Mouse (Mus musculus): ENCODE results near the gene Pnrc2.

Pnrc2 gene

DNA sequence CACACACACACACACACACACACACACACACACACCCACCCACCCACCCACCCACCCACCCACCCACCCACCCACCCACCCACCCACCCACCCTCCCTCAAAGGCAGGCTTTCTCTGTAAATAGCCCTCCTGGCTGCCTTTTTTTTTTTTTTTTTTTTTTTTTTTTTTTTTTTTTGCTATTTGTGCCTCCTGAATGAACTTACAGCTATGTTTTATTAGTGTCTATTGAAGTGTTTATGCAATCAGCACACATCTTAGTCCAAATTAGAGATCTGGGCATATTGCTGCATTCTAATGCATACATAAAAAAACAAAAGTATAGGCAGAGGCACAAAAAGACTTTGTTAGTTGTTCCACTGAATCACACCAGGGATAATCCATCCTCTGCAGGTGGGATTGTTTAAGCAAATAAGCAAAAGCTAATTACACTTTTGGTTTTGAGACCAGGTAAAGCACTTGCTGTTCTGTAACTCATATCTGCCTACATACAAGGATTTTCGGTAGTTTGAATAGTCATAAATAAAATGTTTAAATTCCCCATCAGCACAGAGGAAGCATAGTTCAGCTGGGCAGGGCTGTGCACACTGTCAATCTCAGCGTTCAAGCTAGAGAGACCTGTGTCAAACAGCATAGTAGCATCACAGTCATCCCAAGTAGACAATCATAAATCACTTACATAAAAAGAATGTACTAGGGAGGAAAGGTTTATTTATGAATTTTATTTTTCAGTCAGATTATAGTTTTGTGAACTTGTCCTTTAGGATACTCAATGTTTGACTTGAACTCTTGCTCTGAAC is 3.2 kb downstream of the Pnrc2 start:
- DNase-seq (ENCODE audit: low spot score), result no peak

DNA sequence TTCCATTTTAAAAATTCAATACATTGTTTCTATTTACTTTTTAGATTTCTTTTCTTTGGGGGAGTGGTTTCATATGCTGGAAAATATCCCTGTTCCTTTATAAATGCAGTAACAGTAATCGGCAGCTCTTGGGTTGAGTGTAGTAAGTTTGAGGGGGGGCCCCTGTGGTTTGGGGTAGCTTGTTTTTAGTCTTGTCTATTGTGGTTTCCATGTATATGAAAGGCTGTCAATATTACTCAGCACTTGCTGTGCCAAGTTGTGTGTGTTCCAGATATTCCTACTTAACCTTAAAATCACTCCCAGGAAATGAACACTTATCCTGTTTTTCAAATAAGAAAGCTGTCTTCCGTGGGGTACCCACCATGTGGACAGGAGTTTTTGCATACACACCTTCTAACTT is 4.7 kb downstream of the Pnrc2 start:
- DNase-seq (ENCODE audit: low spot score), result no peak

- DNase-seq (ENCODE audit: low spot score), result no peak
Measured at GRCm38 (mm10) chr4:135857597-135858186, 16.0 kb downstream of the Pnrc2 start.

DNA sequence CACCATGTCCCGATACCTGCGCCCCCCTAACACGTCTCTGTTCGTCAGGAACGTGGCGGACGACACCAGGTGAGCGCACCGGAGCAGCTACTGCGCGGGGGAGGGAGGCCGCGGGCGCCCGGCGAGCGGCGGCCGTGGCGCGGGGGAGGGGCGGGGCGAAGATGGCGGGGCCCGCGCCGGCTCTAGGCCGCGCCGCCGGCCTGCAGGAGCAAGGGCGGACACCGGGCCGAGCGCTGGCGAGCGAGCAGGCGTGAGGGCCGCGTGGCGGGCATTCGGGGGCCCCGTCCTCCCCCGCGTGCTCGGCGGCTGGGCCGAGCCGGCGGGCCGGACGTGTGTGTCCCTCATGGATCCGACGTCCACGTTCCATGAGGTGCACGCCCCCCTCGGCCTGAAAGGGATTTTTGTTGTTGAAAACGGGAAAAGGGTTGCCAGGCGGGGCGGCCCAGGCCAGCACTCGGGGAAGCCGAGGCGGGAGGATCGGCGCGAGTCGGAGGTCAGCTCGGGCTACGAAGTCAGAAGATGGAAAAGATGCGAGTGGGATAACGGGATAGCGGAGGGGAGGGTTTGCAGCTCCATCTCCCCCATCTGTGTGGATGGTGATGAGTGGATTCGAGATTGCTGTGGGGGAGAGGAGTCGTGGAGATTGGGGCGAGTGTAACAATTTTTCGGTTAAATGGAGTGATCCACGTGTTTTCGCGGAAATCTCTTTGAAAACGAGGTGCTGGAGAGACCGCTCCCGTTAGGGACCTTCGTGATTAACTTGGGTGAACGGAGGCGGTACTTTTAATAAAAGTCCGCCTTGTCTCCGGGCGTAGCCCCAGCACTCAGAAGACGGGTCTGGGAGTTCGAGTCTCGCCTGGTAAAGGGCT is 17.2 kb downstream of the Pnrc2 start:
- peak; percentile 68 for DNase-seq (ENCODE audit: low spot score)

DNA sequence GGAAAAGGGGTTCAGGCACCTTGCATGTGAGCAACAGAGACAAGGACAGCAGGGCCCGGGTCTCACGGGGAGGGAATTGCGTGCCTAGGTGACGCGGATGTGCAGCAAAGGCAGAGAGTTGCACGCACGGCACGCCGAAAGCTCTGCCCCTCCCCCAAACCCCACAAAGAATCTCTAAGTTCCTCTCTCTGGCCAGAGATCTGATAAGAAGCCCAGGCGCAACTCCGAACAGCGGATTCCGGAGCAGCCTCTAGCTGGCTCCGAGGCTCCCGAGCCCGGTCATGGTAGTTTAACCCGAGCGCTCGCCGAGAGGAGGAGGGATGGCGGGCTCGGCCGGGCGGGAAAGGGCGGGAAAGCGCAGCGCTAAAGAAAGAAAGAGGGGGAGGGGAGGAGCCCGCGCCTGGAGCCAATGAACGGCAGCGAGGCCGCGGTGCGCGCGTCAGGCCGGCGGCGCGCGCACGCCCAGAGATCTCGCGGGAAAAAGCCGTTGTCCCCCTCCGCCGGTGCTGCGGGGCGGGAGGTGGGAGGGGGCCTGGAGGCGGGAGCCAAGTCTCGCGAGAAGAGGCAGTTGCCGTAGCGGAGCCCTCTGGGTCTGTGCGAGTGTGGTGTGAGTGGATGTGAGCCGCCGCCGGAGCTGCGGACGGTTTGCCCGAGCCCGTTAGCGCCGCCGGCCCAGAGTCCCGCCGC is 18.0 kb downstream of the Pnrc2 start, which contains the start of gene Srsf10:
Gene Srsf10 (plus strand): TSS at position 212 of the 687 bp plus-strand sequence.
- peak; percentile 100 for DNase-seq (ENCODE audit: low spot score)

- DNase-seq (ENCODE audit: low spot score), result peak; percentile 63
Measured at GRCm38 (mm10) chr4:135855080-135855479, 18.6 kb downstream of the Pnrc2 start.

- no peak for DNase-seq (ENCODE audit: low spot score)
Measured at GRCm38 (mm10) chr4:135854630-135855029, 19.0 kb downstream of the Pnrc2 start.

- DNase-seq (ENCODE audit: low spot score), result no peak
Measured at GRCm38 (mm10) chr4:135853987-135854546, 19.6 kb downstream of the Pnrc2 start.

DNA sequence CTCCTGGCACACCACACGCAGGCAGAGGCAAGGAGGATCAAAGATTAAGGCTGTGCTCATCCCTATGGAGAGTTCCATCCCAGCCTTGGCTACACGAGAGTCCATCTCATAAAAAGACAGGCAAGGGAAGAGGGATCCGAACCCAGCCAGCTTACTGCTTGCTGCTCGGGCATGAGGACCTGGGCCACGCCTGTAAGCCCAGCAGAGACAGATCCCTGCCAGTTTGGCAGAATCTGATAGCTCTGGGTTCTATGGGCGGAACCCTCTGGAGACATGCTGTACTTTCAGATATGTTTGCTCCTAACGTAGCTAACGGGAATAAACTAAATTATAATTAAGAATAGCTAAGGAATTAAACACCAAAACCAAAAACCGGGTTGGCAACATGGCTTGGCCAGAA is 21.7 kb downstream of the Pnrc2 start:
- no peak for DNase-seq (ENCODE audit: low spot score)

GRCm38 (mm10) chr4:135850411-135851095 is 23.1 kb downstream of the Pnrc2 start:
- peak; percentile 42 for DNase-seq (ENCODE audit: low spot score)

- no peak for DNase-seq (ENCODE audit: low spot score)
Measured at GRCm38 (mm10) chr4:135847581-135847980, 26.1 kb downstream of the Pnrc2 start.

GRCm38 (mm10) chr4:135844400-135844799 is 29.2 kb downstream of the Pnrc2 start:
- DNase-seq (ENCODE audit: low spot score), result no peak

GRCm38 (mm10) chr4:135839293-135840011 is 34.2 kb downstream of the Pnrc2 start:
- DNase-seq (ENCODE audit: low spot score), result no peak

GRCm38 (mm10) chr4:135838925-135839292 is 34.7 kb downstream of the Pnrc2 start:
- DNase-seq (ENCODE audit: low spot score), result no peak

DNA sequence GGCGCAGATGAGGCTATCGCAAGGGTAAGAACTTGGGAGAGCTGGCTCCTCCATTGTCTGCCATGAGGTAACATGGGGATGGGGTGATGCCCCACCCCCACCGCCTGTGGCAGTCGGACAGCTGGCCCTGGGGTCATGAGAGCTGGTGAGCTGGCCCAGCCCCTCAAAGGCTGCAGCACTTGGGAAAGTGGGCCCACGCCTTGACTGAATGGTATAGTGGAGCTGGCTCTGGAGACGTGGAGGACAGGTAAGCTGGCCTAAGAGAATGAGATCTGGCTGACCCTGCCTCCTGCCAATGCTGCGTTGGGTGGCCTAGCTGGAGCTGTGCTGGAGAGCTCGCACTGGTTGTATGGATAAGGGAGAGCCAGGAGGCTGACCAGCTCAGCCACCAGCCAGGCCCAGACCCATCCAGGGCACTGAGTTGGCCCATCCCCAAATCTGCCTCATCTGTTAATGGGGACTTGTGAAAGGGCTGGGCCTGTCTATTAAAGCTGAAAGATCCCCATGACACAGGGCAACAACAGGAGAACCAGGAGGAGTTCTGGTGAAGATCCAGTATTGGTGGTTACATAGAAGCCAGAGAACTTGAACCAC is 39.4 kb downstream of the Pnrc2 start:
- DNase-seq (ENCODE audit: low spot score), result no peak

DNA sequence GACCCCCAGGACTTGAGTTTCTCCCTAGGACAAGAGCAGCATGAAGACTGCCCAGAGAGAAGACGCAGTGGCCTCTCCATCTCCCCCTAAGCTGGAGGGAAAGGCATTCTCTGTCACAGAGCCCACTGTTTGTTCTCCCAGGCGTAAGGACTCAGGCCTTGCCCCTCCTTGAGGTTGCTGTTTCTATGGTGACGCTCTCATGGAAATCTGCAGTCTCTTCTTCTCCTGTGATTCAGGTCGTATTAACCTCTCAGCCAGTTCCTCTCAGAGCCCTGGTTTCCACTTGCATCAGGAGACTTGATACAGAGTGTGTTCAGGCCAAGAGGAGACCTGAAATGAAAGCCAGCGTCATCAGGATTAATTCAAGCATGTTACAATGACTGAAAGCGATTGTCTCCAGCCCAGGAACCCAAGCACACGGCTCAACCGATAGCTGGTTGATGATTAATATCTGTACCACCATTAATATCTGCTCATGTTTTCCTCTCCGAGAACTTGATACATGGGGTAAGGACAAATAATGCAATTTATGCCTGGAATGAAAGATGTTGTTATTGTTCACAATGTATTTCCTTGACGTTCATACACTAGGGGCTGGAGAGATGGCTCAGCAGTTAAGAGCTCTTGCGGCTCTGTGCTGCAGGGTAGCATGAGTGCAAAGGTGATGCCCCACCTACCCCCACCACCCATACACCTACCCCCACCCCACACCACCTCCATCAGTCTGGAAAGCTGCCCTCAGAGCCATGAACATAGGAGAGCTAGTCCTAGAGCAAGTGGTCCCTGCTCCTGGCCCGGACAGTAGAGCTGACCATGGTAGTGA is 40.1 kb downstream of the Pnrc2 start:
- peak; percentile 73 for DNase-seq (ENCODE audit: low spot score)

- no peak for DNase-seq (ENCODE audit: low spot score)
Measured at GRCm38 (mm10) chr4:135832070-135832469, 41.6 kb downstream of the Pnrc2 start.

- DNase-seq (ENCODE audit: low spot score), result no peak
Measured at GRCm38 (mm10) chr4:135828491-135828890, 45.2 kb downstream of the Pnrc2 start.

GRCm38 (mm10) chr4:135824254-135824653 is 49.4 kb downstream of the Pnrc2 start:
- no peak for DNase-seq (ENCODE audit: low spot score)
